Mouse (Mus musculus): ENCODE results near the gene Msrb2. TPM values are rescaled to one million over a fixed set of nuclear protein-coding genes. Genes with fewer than 3 reads are reported as not detected.
A peak's percentile ranks its signal among the peaks of the same experiment; 100 is the strongest.

Gene Msrb2
- polyA plus RNA-seq, 1 experiment from 2014 or later: 35.5 TPM

DNA sequence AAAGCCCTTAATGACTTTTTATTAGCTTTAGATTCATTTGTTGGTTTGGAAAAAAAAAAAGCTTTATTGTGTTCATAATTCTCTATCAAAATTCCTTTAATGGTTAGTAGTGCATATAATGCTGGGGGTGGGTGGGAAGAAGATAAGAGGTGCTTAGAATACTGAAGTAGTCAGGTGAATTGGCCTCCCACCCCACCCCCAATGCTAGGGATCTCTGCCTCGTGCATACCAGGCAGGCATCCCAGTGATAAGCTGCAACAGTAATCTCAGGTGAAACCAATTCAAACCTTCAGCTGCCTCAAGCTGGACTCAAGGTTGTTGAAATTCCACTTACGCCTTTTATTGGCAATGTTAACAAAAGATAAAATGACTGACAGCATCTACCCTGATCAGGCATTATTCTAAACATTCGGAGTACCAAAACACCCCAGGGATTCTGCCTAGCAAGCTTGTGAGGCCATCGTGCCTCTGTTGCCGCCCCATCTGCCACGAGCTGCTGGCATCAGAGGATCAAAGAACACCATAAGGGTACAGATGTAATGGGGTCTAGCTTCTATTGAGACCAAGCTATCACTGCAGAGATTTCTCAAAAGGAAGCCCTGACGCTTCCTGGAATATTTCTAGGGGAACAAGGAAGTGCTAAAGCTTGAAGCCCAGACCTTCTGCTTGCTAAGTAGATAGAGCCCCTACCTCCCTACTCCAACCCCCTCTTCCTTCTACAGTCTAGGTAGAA is 19.3 kb downstream of the Msrb2 start:
- Histone ChIP-seq H3K4me1 (peaks cover 4% of the 10 kb centered on the region), H3K36me3 (peaks cover 22% of the 10 kb centered on the region), H3K27me3 (replicated peaks) (no peaks in the 10 kb centered on the region), H3K9ac (no peak overlapping the region), H3K4me2 (no peak overlapping the region), H3K4me3 (no peak overlapping the region), H3K9me3 (no peaks in the 10 kb centered on the region), H3K27ac (replicated peaks) (no peak overlapping the region)
- no peak for ATAC-seq (ENCODE audit: extremely low read depth, insufficient number of reproducible peaks, low FRiP score, low TSS enrichment)
- WGBS: 48% methylated on average over 7 of the region's 7 CpGs

DNA sequence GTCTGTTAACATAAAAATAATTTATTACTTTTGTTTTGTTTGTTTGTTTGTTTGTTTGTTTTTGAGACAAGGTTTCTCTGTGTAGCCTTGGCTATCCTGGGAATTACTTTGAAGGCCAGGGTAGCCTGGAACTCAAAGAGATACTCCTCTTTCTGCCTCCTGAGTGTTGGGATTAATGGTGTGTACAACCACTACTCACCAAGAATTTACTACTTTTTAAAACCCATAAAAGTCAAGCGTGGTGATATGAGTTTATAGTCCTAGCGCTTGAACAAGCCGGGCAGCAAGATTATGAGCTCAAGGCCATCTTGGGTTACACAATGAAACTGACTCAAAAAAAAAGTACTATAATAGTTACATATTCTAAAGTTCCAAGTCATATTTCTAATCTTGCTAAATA is 20.4 kb downstream of the Msrb2 start:
- Histone ChIP-seq H3K27me3 (replicated peaks) (no peaks in the 10 kb centered on the region), H3K36me3 (peaks cover 29% of the 10 kb centered on the region), H3K27ac (replicated peaks) (no peak overlapping the region), H3K4me1 (peaks cover 4% of the 10 kb centered on the region), H3K4me3 (no peak overlapping the region), H3K4me2 (no peak overlapping the region), H3K9me3 (no peaks in the 10 kb centered on the region; the same call in 1 of the 2 replicates), H3K9ac (no peak overlapping the region)
- no peak for ATAC-seq (ENCODE audit: extremely low read depth, insufficient number of reproducible peaks, low FRiP score, low TSS enrichment)
- WGBS: 86% methylated on average over 3 of the region's 3 CpGs

DNA sequence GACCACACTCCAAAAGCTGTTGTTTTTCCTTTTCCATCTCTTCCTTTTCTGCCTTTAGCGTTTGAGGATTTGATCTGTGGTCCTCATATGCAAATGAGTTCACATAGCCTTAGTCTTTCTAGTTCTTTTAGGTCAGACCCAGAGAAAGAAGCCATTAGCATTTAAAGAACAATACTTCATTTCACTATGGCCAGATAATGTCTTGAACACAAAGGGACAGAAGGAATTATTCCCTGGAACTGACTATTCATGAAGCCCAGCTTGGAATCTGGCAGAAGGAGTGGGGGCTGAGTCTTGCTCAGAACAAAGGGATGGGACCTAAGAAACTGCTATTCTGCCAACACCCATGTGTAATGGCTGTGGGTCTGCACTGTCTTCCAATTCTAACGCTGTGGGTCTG is 21.6 kb downstream of the Msrb2 start:
- no peak overlapping the region for H3K27ac ChIP-seq (replicated peaks)
- H3K4me3 ChIP-seq: no peak overlapping the region
- 35% methylated on average over 2 of the region's 2 CpGs for WGBS
- no peak overlapping the region for H3K4me2 ChIP-seq
- H3K4me1 ChIP-seq: peaks cover 4% of the 10 kb centered on the region
- H3K36me3 ChIP-seq: peaks cover 36% of the 10 kb centered on the region
- H3K9me3 ChIP-seq: peaks cover 1% of the 10 kb centered on the region; the same call in 1 of the 2 replicates
- ATAC-seq (ENCODE audit: extremely low read depth, insufficient number of reproducible peaks, low FRiP score, low TSS enrichment): no peak
- H3K9ac ChIP-seq: no peak overlapping the region
- H3K27me3 ChIP-seq (replicated peaks): no peaks in the 10 kb centered on the region

GRCm38 (mm10) chr2:19405409-19405808 is 34.2 kb downstream of the Msrb2 start:
- H3K36me3 ChIP-seq: no peaks in the 10 kb centered on the region
- no peak for ATAC-seq (ENCODE audit: extremely low read depth, insufficient number of reproducible peaks, low FRiP score, low TSS enrichment)
- H3K27me3 ChIP-seq (replicated peaks): no peaks in the 10 kb centered on the region
- H3K9me3 ChIP-seq: no peaks in the 10 kb centered on the region
- H3K9ac ChIP-seq: no peak overlapping the region
- H3K4me3 ChIP-seq: no peak overlapping the region
- no peaks in the 10 kb centered on the region for H3K4me1 ChIP-seq
- no peak overlapping the region for H3K4me2 ChIP-seq
- 49% methylated on average over 5 of the region's 5 CpGs for WGBS
- no peak overlapping the region for H3K27ac ChIP-seq (replicated peaks)

GRCm38 (mm10) chr2:19406531-19406930 is 35.3 kb downstream of the Msrb2 start:
- H3K9ac ChIP-seq: no peak overlapping the region
- H3K27me3 ChIP-seq (replicated peaks): no peaks in the 10 kb centered on the region
- H3K4me3 ChIP-seq: no peak overlapping the region
- no peaks in the 10 kb centered on the region for H3K4me1 ChIP-seq
- 50% methylated on average over 3 of the region's 3 CpGs for WGBS
- H3K27ac ChIP-seq (replicated peaks): no peak overlapping the region
- 0 out of 2 replicates have a peak, but pooled peaks cover 2% of the 10 kb centered on the region for H3K9me3 ChIP-seq
- H3K36me3 ChIP-seq: no peaks in the 10 kb centered on the region
- no peak for ATAC-seq (ENCODE audit: extremely low read depth, insufficient number of reproducible peaks, low FRiP score, low TSS enrichment)
- no peak overlapping the region for H3K4me2 ChIP-seq

- peak overlapping the region; percentile 69 for H3K4me2 ChIP-seq
- peak overlapping the region; percentile 53 for H3K9ac ChIP-seq
- no peak overlapping the region for H3K27ac ChIP-seq (replicated peaks)
- H3K36me3 ChIP-seq: no peaks in the 10 kb centered on the region
- H3K27me3 ChIP-seq (replicated peaks): peaks cover 25% of the 10 kb centered on the region
- WGBS: 19% methylated on average over 19 of the region's 19 CpGs
- H3K4me1 ChIP-seq: peaks cover 4% of the 10 kb centered on the region; the same call in 1 of the 2 replicates
- H3K9me3 ChIP-seq: 0 out of 2 replicates have a peak, but pooled peaks cover 5% of the 10 kb centered on the region
- no peak for ATAC-seq (ENCODE audit: extremely low read depth, insufficient number of reproducible peaks, low FRiP score, low TSS enrichment)
- peak overlapping the region; percentile 45 for H3K4me3 ChIP-seq
These were observed 43.2 kb downstream of the Msrb2 start for GRCm38 (mm10) chr2:19414222-19414965.

DNA sequence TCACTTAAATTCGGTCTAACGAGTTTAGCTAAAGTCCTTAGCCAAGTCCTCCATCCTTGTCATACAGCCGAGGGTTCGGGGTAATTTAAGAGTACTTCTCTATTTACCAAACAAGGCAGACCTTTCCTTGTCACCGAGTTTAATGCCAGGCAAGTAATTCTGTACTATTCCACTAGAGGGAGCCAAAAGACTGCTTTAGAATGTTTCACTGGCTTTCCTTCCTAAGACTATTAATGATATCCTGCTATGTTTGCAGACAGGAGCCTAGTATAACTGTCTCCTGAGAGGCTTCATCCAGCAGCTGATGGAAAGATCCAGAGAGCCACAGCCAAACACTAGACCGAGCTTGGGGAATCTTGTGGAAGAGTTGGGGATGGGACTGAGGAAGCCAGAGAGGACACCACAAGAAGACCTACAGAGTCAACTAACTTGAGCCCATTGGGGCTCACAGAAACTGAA is 43.9 kb downstream of the Msrb2 start:
- Histone ChIP-seq H3K27ac (replicated peaks) (no peak overlapping the region), H3K27me3 (replicated peaks) (peaks cover 32% of the 10 kb centered on the region), H3K4me2 (peak overlapping the region; percentile 69), H3K9ac (peak overlapping the region; percentile 53; the same call in 1 of the 2 replicates), H3K36me3 (no peaks in the 10 kb centered on the region), H3K9me3 (0 out of 2 replicates have a peak, but pooled peaks cover 5% of the 10 kb centered on the region), H3K4me3 (peak overlapping the region; percentile 45), H3K4me1 (peaks cover 4% of the 10 kb centered on the region; the same call in 1 of the 2 replicates)
- no peak for ATAC-seq (ENCODE audit: extremely low read depth, insufficient number of reproducible peaks, low FRiP score, low TSS enrichment)
- WGBS: 2% methylated on average over 6 of the region's 6 CpGs

- no peak overlapping the region for H3K27ac ChIP-seq (replicated peaks)
- no peak overlapping the region for H3K9ac ChIP-seq
- peaks cover 4% of the 10 kb centered on the region; the same call in 1 of the 2 replicates for H3K4me1 ChIP-seq
- H3K27me3 ChIP-seq (replicated peaks): peaks cover 37% of the 10 kb centered on the region
- ATAC-seq (ENCODE audit: extremely low read depth, insufficient number of reproducible peaks, low FRiP score, low TSS enrichment): no peak
- no peak overlapping the region for H3K4me3 ChIP-seq
- H3K36me3 ChIP-seq: no peaks in the 10 kb centered on the region
- 56% methylated on average over 6 of the region's 6 CpGs for WGBS
- 0 out of 2 replicates have a peak, but pooled peaks cover 5% of the 10 kb centered on the region for H3K9me3 ChIP-seq
- H3K4me2 ChIP-seq: no peak overlapping the region
These were observed 44.8 kb downstream of the Msrb2 start for GRCm38 (mm10) chr2:19416066-19416465.

- no peak overlapping the region for H3K4me3 ChIP-seq
- no peak overlapping the region for H3K9ac ChIP-seq
- 46% methylated on average over 1 of the region's 1 CpGs for WGBS
- H3K4me2 ChIP-seq: no peak overlapping the region
- no peak for ATAC-seq (ENCODE audit: extremely low read depth, insufficient number of reproducible peaks, low FRiP score, low TSS enrichment)
- peaks cover 1% of the 10 kb centered on the region; the same call in 1 of the 2 replicates for H3K4me1 ChIP-seq
- no peaks in the 10 kb centered on the region for H3K36me3 ChIP-seq
- H3K9me3 ChIP-seq: no peaks in the 10 kb centered on the region
- no peak overlapping the region for H3K27ac ChIP-seq (replicated peaks)
- H3K27me3 ChIP-seq (replicated peaks): peaks cover 67% of the 10 kb centered on the region
These were observed 48.6 kb downstream of the Msrb2 start for GRCm38 (mm10) chr2:19419686-19420345.

- ATAC-seq (ENCODE audit: extremely low read depth, insufficient number of reproducible peaks, low FRiP score, low TSS enrichment): no peak
- Histone ChIP-seq H3K4me3 (no peak overlapping the region), H3K4me1 (no peaks in the 10 kb centered on the region), H3K9ac (no peak overlapping the region), H3K27ac (replicated peaks) (no peak overlapping the region), H3K9me3 (no peaks in the 10 kb centered on the region), H3K27me3 (replicated peaks) (peaks cover 75% of the 10 kb centered on the region), H3K36me3 (no peaks in the 10 kb centered on the region), H3K4me2 (no peak overlapping the region)
These were observed 51.0 kb downstream of the Msrb2 start for GRCm38 (mm10) chr2:19422226-19422625.

DNA sequence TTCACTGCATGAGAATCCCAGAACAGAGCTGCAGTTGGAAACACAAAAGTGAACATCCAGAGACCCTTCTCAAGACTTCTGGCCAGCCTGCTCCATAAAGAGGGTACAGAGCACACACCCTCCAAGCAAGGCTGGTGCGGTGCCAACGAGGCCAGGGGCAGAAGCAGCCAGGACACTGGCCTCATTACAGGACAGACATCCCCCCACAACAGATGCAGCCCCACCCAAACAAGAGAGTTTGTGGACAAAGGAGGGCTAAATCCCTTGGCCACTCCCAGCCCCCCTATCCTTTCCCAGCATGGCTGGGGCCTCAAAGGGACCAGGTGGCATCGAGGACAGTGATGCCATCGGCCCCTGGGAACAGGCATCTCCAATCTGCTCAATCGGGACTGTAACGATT is 51.8 kb downstream of the Msrb2 start:
- Histone ChIP-seq H3K4me2 (no peak overlapping the region), H3K36me3 (no peaks in the 10 kb centered on the region), H3K27me3 (replicated peaks) (peaks cover 81% of the 10 kb centered on the region), H3K4me3 (no peak overlapping the region), H3K9ac (no peak overlapping the region), H3K27ac (replicated peaks) (no peak overlapping the region), H3K4me1 (no peaks in the 10 kb centered on the region), H3K9me3 (no peaks in the 10 kb centered on the region)
- WGBS: 77% methylated on average over 6 of the region's 6 CpGs
- ATAC-seq (ENCODE audit: extremely low read depth, insufficient number of reproducible peaks, low FRiP score, low TSS enrichment): no peak

Data from heart, embryonic 13.5 days (tissue).